ENCODE assay signal across 8 mouse cellular contexts in genomic region chr10:112929222-112929615, GRCm38 (mm10). TPM values are rescaled to one million over a fixed set of nuclear protein-coding genes. Genes with fewer than 3 reads are reported as not detected.
DNase-seq lines count a peak whose midpoint lies in the region; ATAC-seq and TF ChIP-seq lines count a peak whose summit lies in the region.

No protein-coding gene starts in this region.

- H3K4me2 ChIP-seq in liver, embryonic 15.5 days, result peak overlapping the region; percentile 77
- H3K4me2 ChIP-seq in stomach, postnatal 0 days (replicated peaks; ENCODE audit: low read depth), result peak overlapping the region; percentile 84

- peak overlapping the region; percentile 81 for H3K4me3 ChIP-seq in cerebellum, adult 2 months (replicated peaks; ENCODE audit: insufficient read depth, low read depth, low read length)
- peak overlapping the region; percentile 90 for H3K4me3 ChIP-seq in thymus, adult 2 months (ENCODE audit: control insufficient read depth, insufficient read depth, low read length)
- peak overlapping the region; percentile 83 for H3K4me3 ChIP-seq in liver, embryonic 15.5 days (replicated peaks)
- H3K4me3 ChIP-seq in stomach, postnatal 0 days (ENCODE audit: low read depth, low read length), result peak overlapping the region; percentile 80

- H3K27ac ChIP-seq in cerebellum, adult 2 months (ENCODE audit: insufficient read depth, low read length), result peak overlapping the region; percentile 85
- H3K27ac ChIP-seq in thymus, adult 2 months (ENCODE audit: control insufficient read depth, insufficient read depth, low read length), result no peak overlapping the region
- peak overlapping the region; percentile 88 for H3K27ac ChIP-seq in liver, embryonic 15.5 days (replicated peaks)
- H3K27ac ChIP-seq in stomach, postnatal 0 days (replicated peaks), result peak overlapping the region; percentile 97; the same call in 1 of the 2 replicates

- no peak for TF ChIP-seq POLR2A in cerebellum, adult 2 months (IDR thresholded peaks at IDR 0.05; ENCODE audit: borderline replicate concordance, insufficient read depth, low read length)
- TF ChIP-seq POLR2A in thymus, adult 2 months (IDR thresholded peaks at IDR 0.05; ENCODE audit: control insufficient read depth, extremely low read depth, insufficient read depth, low read length, poor library complexity), result no peak

- H3K27me3 ChIP-seq in cerebellum, adult 2 months (ENCODE audit: control insufficient read depth, insufficient read depth, low read length), result no peaks in the 10 kb centered on the region
- H3K27me3 ChIP-seq in thymus, adult 2 months (ENCODE audit: control insufficient read depth, insufficient read depth, low read length), result no peaks in the 10 kb centered on the region
- no peaks in the 10 kb centered on the region for H3K27me3 ChIP-seq in liver, embryonic 15.5 days
- H3K27me3 ChIP-seq in stomach, postnatal 0 days (ENCODE audit: control insufficient read depth, insufficient read depth, low read length), result no peaks in the 10 kb centered on the region

- H3K9ac ChIP-seq in liver, embryonic 15.5 days, result peak overlapping the region; percentile 89
- H3K9ac ChIP-seq in stomach, postnatal 0 days (ENCODE audit: low read length), result peak overlapping the region; percentile 98

- no peak for DNase-seq in cerebellum, adult 2 months
- DNase-seq in thymus, adult 2 months, result no peak
- no peak for DNase-seq in thymus, postnatal 4 days
- no peak for DNase-seq in stomach, postnatal 0 days (ENCODE audit: low spot score)
- DNase-seq in adrenal gland, postnatal 25 days, result no peak
- no peak for DNase-seq in gastrocnemius, postnatal 4 days (ENCODE audit: low spot score in 2 of 2)

- no peak for TF ChIP-seq CTCF in cerebellum, adult 2 months (IDR thresholded peaks at IDR 0.05; ENCODE audit: borderline replicate concordance, insufficient read depth, low read depth, low read length)
- TF ChIP-seq CTCF in thymus, adult 2 months (IDR thresholded peaks at IDR 0.05; ENCODE audit: borderline replicate concordance, control insufficient read depth, extremely low read depth, insufficient read depth, low read length, poor library complexity), result no peak
- TF ChIP-seq CTCF in stomach, postnatal 0 days (IDR thresholded peaks at IDR 0.05; ENCODE audit: low read depth), result no peak

- H3K9me3 ChIP-seq in liver, embryonic 15.5 days (replicated peaks), result no peaks in the 10 kb centered on the region
- no peaks in the 10 kb centered on the region for H3K9me3 ChIP-seq in stomach, postnatal 0 days (ENCODE audit: control insufficient read depth, low read length)

- WGBS in cerebellum, adult 2 months, result 22% methylated on average over 9 of the region's 9 CpGs
- WGBS in thymus, adult 2 months, result 49% methylated on average over 9 of the region's 9 CpGs
- 43% methylated on average over 9 of the region's 9 CpGs for WGBS in liver, embryonic 15.5 days (ENCODE audit: insufficient replicate concordance)
- WGBS in stomach, postnatal 0 days, result 17% methylated on average over 9 of the region's 9 CpGs

- H3K36me3 ChIP-seq in thymus, adult 2 months (ENCODE audit: control insufficient read depth, insufficient read depth, low read length), result peaks cover 5% of the 10 kb centered on the region; the same call in 1 of the 2 replicates
- peaks cover 20% of the 10 kb centered on the region for H3K36me3 ChIP-seq in liver, embryonic 15.5 days (replicated peaks)
- H3K36me3 ChIP-seq in stomach, postnatal 0 days (ENCODE audit: control insufficient read depth, insufficient read depth, low read length), result peaks cover 4% of the 10 kb centered on the region; the same call in 1 of the 2 replicates

- peaks cover 5% of the 10 kb centered on the region for H3K4me1 ChIP-seq in cerebellum, adult 2 months (ENCODE audit: control insufficient read depth, insufficient read depth, low read length)
- H3K4me1 ChIP-seq in thymus, adult 2 months (replicated peaks; ENCODE audit: control insufficient read depth, insufficient read depth, low read length), result peaks cover 15% of the 10 kb centered on the region
- peaks cover 33% of the 10 kb centered on the region for H3K4me1 ChIP-seq in liver, embryonic 15.5 days (replicated peaks)
- H3K4me1 ChIP-seq in stomach, postnatal 0 days (replicated peaks; ENCODE audit: control insufficient read depth, insufficient read depth), result 0 out of 2 replicates have a peak, but pooled peaks cover 2% of the 10 kb centered on the region

- ATAC-seq in cerebellum, adult (ENCODE audit: insufficient number of reproducible peaks, low FRiP score, low TSS enrichment), result no peak; the same call in 1 of the 2 replicates
- no peak for ATAC-seq in liver, embryonic 15.5 days (ENCODE audit: insufficient read depth)
- ATAC-seq in stomach, postnatal 0 days (ENCODE audit: low FRiP score, low TSS enrichment), result no peak

- no peak for TF ChIP-seq EP300 in stomach, postnatal 0 days (optimal IDR thresholded peaks at IDR 0.05)

RNA-seq across cellular contexts. Expression of gene Atxn7l3b, which starts 0.4 kb away (rescaled TPM):
- polyA plus RNA-seq in cerebellum, adult 2 months (2012; rRNA removed), result 77.6 and 78.3 TPM in 2 replicates
- 30.6 and 31.8 TPM in 2 replicates for polyA plus RNA-seq in thymus, adult 2 months (2012; rRNA removed)
- 43.3 and 51.7 TPM in 2 replicates for polyA plus RNA-seq in liver, embryonic 15.5 days (2015; fragmentation: Nextera tagmentation; extraction: Ambion mirVana)
- 143 and 148 TPM in 2 replicates for polyA plus RNA-seq in stomach, postnatal 0 days (2015; fragmentation: Nextera tagmentation; extraction: Ambion mirVana)
- 96.7 and 112 TPM in 2 replicates for total RNA-seq in adrenal gland, postnatal 25 days (2021)
- 10 to 100 TPM; 87.3 to 88.2 TPM for total RNA-seq in gastrocnemius, postnatal 4 days (2021)
